Mouse (Mus musculus) lung, postnatal 0 days (tissue): ENCODE measurements at regions not wholly inside any gene's neighbourhood (a gene's known extent, or its start where the extent isn't known, plus 50 kb on each side); places are given as distances from the start of the nearest gene placed in this dataset.

Source experiments
- ATAC-seq: fragments of 200-750 bp; cut with Nextera tagmentation; 2 replicates; pipeline ENCODE4 v1.8.0; 2017; ENCODE audit warnings: moderate library complexity
- DNase-seq: peaks from one replicate; pipeline ENCODE4 v3.0.0-alpha.2; 2016; ENCODE audit warnings: low spot score
- H3K27ac ChIP-seq: fragments of 300-500 bp; sonication (generic); 2 replicates; pipeline ENCODE4 v1.5.1; 2014; ENCODE audit warnings: antibody characterized with exemption, mild to moderate bottlenecking, low read length, mixed read lengths
- H3K27me3 ChIP-seq: fragments of 300-500 bp; sonication (generic); replicated peaks from 2 replicates; pipeline ENCODE4 v1.6.1; 2014; ENCODE audit warnings: low read length, mixed read lengths; ENCODE audit not compliant: insufficient read depth
- H3K36me3 ChIP-seq: fragments of 300-500 bp; sonication (generic); 2 replicates; pipeline ENCODE4 v1.6.1; 2014; ENCODE audit warnings: low read length, mixed read lengths; ENCODE audit not compliant: insufficient read depth
- H3K4me1 ChIP-seq: fragments of 300-500 bp; sonication (generic); 2 replicates; pipeline ENCODE4 v1.6.1; 2014; ENCODE audit warnings: antibody characterized with exemption, low read depth, low read length, mixed read lengths; ENCODE audit not compliant: insufficient read depth
- H3K4me2 ChIP-seq: fragments of 300-500 bp; sonication (generic); replicated peaks from 2 replicates; pipeline ENCODE4 v1.6.1; 2014; ENCODE audit warnings: low read depth, mild to moderate bottlenecking, low read length, moderate library complexity, mixed read lengths
- H3K4me3 ChIP-seq: fragments of 300-500 bp; sonication (generic); 2 replicates; pipeline ENCODE4 v1.5.1; 2014; ENCODE audit warnings: low read depth, low read length
- H3K9ac ChIP-seq: fragments of 300-500 bp; sonication (generic); replicated peaks from 2 replicates; pipeline ENCODE4 v1.6.1; 2014; ENCODE audit warnings: low read depth, mild to moderate bottlenecking
- H3K9me3 ChIP-seq: fragments of 300-500 bp; sonication (generic); 2 replicates; pipeline ENCODE4 v1.6.1; 2016; ENCODE audit warnings: low read length, mixed read lengths
- CTCF ChIP-seq: IDR thresholded peaks from 2 replicates; pipeline ENCODE4 v1.5.1; 2016; ENCODE audit warnings: antibody characterized with exemption, mild to moderate bottlenecking
- EP300 ChIP-seq: IDR thresholded peaks from 2 replicates; pipeline ENCODE4 v1.6.1; 2016; ENCODE audit warnings: antibody characterized with exemption, mild to moderate bottlenecking, control low read depth
- WGBS: fragments of 180-500 bp; shearing (Covaris S2); extraction: QIAGEN DNeasy Blood & Tissue Kit; methylation state at CpG from one replicate; pipeline ENCODE4 v1.1.7; 2014; 5-methylcytosine and 5-hydroxymethylcytosine counted together

- H3K27ac ChIP-seq = no peak overlapping the region
- no peaks in the 10 kb centered on the region for H3K27me3 ChIP-seq
- no peak; the same call in 1 of the 2 replicates for TF ChIP-seq CTCF
- no peak for TF ChIP-seq EP300
- no peaks in the 10 kb centered on the region for H3K4me1 ChIP-seq
- DNase-seq = no peak
- no peak overlapping the region for H3K4me2 ChIP-seq
- no peak overlapping the region for H3K9ac ChIP-seq
- H3K4me3 ChIP-seq = no peak overlapping the region
- H3K9me3 ChIP-seq = no peaks in the 10 kb centered on the region
- H3K36me3 ChIP-seq = no peaks in the 10 kb centered on the region
- 77% methylated on average over 8 of the region's 8 CpGs for WGBS
- no peak for ATAC-seq
Measured at GRCm38 (mm10) chr17:88268216-88268615, 172.3 kb upstream of the Foxn2 start.

GRCm38 (mm10) chr17:88268802-88269201 lies 171.7 kb upstream of the Foxn2 start:
- Histone ChIP-seq H3K9ac (no peak overlapping the region), H3K36me3 (no peaks in the 10 kb centered on the region), H3K27ac (no peak overlapping the region), H3K9me3 (no peaks in the 10 kb centered on the region), H3K4me2 (no peak overlapping the region), H3K4me3 (no peak overlapping the region), H3K27me3 (no peaks in the 10 kb centered on the region), H3K4me1 (no peaks in the 10 kb centered on the region)
- ATAC-seq (no peak), DNase-seq (no peak)
- no peak for TF ChIP-seq EP300
- TF ChIP-seq CTCF = no peak
- WGBS = 95% methylated on average over 14 of the region's 14 CpGs

- no peak for DNase-seq
Measured at GRCm38 (mm10) chr17:88270896-88271295, 169.6 kb upstream of the Foxn2 start.

GRCm38 (mm10) chr17:88272161-88272560 lies 168.3 kb upstream of the Foxn2 start:
- H3K4me1 ChIP-seq = no peaks in the 10 kb centered on the region
- no peaks in the 10 kb centered on the region for H3K27me3 ChIP-seq
- no peak for DNase-seq
- ATAC-seq = no peak
- no peak overlapping the region for H3K4me2 ChIP-seq
- H3K4me3 ChIP-seq = no peak overlapping the region
- H3K9ac ChIP-seq = no peak overlapping the region
- H3K27ac ChIP-seq = no peak overlapping the region
- H3K36me3 ChIP-seq = no peaks in the 10 kb centered on the region
- no peaks in the 10 kb centered on the region for H3K9me3 ChIP-seq
- 72% methylated on average over 5 of the region's 5 CpGs for WGBS
- TF ChIP-seq EP300 (no peak), CTCF (no peak)

More at GRCm38 (mm10) chr17:88270896-88271295, 169.6 kb upstream of the Foxn2 start:
- no peak for TF ChIP-seq EP300
- no peak for TF ChIP-seq CTCF
- no peak for ATAC-seq
- no peaks in the 10 kb centered on the region for H3K36me3 ChIP-seq
- no peaks in the 10 kb centered on the region for H3K9me3 ChIP-seq
- no peak overlapping the region for H3K4me3 ChIP-seq
- no peak overlapping the region for H3K9ac ChIP-seq
- no peaks in the 10 kb centered on the region for H3K4me1 ChIP-seq
- no peaks in the 10 kb centered on the region for H3K27me3 ChIP-seq
- no peak overlapping the region for H3K27ac ChIP-seq
- WGBS = 73% methylated on average over 5 of the region's 5 CpGs
- H3K4me2 ChIP-seq = no peak overlapping the region

- DNase-seq (peak; percentile 6), ATAC-seq (peak; percentile 28; the same call in 1 of the 2 replicates)
- H3K9me3 ChIP-seq = no peaks in the 10 kb centered on the region
- no peaks in the 10 kb centered on the region for H3K27me3 ChIP-seq
- no peaks in the 10 kb centered on the region for H3K36me3 ChIP-seq
- 79% methylated on average over 9 of the region's 9 CpGs for WGBS
- no peak overlapping the region for H3K4me3 ChIP-seq
- no peaks in the 10 kb centered on the region for H3K4me1 ChIP-seq
- TF ChIP-seq CTCF (no peak), EP300 (no peak)
- H3K27ac ChIP-seq = peak overlapping the region; percentile 87
- no peak overlapping the region for H3K4me2 ChIP-seq
- H3K9ac ChIP-seq = no peak overlapping the region
Measured at GRCm38 (mm10) chr17:88273520-88273919, 167.0 kb upstream of the Foxn2 start.

- H3K4me1 ChIP-seq = no peaks in the 10 kb centered on the region
- WGBS = 36% methylated on average over 14 of the region's 14 CpGs
- peak; percentile 82 for DNase-seq
- peak overlapping the region; percentile 87 for H3K27ac ChIP-seq
- TF ChIP-seq CTCF (no peak), EP300 (no peak)
- H3K27me3 ChIP-seq = no peaks in the 10 kb centered on the region
- H3K4me2 ChIP-seq = peak overlapping the region; percentile 29; the same call in 1 of the 2 replicates
- H3K9ac ChIP-seq = no peak overlapping the region
- H3K4me3 ChIP-seq = no peak overlapping the region
- peak; percentile 82 for ATAC-seq
- no peaks in the 10 kb centered on the region for H3K36me3 ChIP-seq
- H3K9me3 ChIP-seq = no peaks in the 10 kb centered on the region
Measured at GRCm38 (mm10) chr17:88274003-88274698, 166.4 kb upstream of the Foxn2 start.
